Mouse (Mus musculus) kidney, embryonic 16.5 days (tissue): ENCODE data around the gene 4930486L24Rik. TPM values are rescaled to one million over a fixed set of nuclear protein-coding genes. Genes with fewer than 3 reads are reported as not detected.

Experiments
- ATAC-seq: fragments of 200-750 bp; cut with Nextera tagmentation; 2 replicates; pipeline ENCODE4 v1.8.0; 2017; ENCODE audit warnings: moderate TSS enrichment; ENCODE audit not compliant: low FRiP score, low TSS enrichment
- H3K27ac ChIP-seq: fragments of 300-500 bp; sonication (generic); 2 replicates; pipeline ENCODE4 v1.5.1; 2014; ENCODE audit warnings: low read length
- H3K27me3 ChIP-seq: fragments of 300-500 bp; sonication (generic); 2 replicates; pipeline ENCODE4 v1.6.1; 2014; ENCODE audit warnings: low read length, control low read depth, mixed read lengths; ENCODE audit not compliant: insufficient read depth
- H3K36me3 ChIP-seq: fragments of 300-500 bp; sonication (generic); 2 replicates; pipeline ENCODE4 v1.6.1; 2014; ENCODE audit warnings: low read length, control low read depth, mixed read lengths; ENCODE audit not compliant: insufficient read depth
- H3K4me1 ChIP-seq: fragments of 300-500 bp; sonication (generic); 2 replicates; pipeline ENCODE4 v1.6.1; 2014; ENCODE audit warnings: low read length, control low read depth, mixed read lengths; ENCODE audit not compliant: insufficient read depth
- H3K4me2 ChIP-seq: fragments of 300-500 bp; sonication (generic); replicated peaks from 2 replicates; pipeline ENCODE4 v1.6.1; 2014; ENCODE audit warnings: low read depth, low read length
- H3K4me3 ChIP-seq: fragments of 300-500 bp; sonication (generic); 2 replicates; pipeline ENCODE4 v1.5.1; 2014; ENCODE audit warnings: mild to moderate bottlenecking, low read length
- H3K9ac ChIP-seq: fragments of 300-500 bp; sonication (generic); replicated peaks from 2 replicates; pipeline ENCODE4 v1.6.1; 2014; ENCODE audit warnings: low read length
- H3K9me3 ChIP-seq: fragments of 300-500 bp; sonication (generic); 2 replicates; pipeline ENCODE4 v1.6.1; 2016; ENCODE audit warnings: low read length, control low read depth
- WGBS: fragments of 180-500 bp; shearing (Covaris S2); extraction: QIAGEN DNeasy Blood & Tissue Kit; methylation state at CpG from one replicate; pipeline ENCODE4 v1.1.7; 2014; 5-methylcytosine and 5-hydroxymethylcytosine counted together
- polyA plus RNA-seq: library from polyadenylated mRNA; unstranded; fragments of >200 nt; fragmentation: Nextera tagmentation; extraction: Ambion mirVana; gene quantifications from 2 replicates; pipeline ENCODE4 v1.2.1, GENCODE M21; 2015

4930486L24Rik gene
- polyA plus RNA-seq, 1 experiment from 2014 or later = 0.14 TPM

DNA sequence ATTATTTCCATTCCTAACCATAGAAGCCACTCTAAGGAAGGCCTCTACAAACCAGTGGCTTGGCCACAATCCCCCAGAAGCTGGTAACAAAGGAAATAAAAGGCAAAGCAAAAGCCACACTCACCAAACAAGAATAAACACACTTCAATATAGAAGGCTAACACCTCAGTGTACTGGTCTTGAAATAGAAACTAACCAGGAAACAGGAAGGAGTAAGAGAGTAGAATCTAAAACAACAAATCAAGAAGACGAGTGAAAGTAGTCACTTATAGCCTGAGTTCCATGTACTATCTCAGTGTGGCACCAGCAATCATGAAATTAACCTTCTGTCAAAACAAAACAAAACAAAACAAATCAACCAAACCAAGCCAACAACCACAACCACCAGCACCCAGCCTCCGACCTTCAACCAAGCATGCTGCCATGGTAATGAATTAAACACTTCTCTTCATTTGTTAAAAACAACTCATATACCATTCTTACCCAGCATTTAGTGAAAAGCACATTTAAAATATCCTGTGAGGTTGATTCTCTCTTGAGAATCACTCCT is 24.8 kb downstream of the 4930486L24Rik start:
- ATAC-seq = no peak
- WGBS = 72% methylated on average over 2 of the region's 2 CpGs

DNA sequence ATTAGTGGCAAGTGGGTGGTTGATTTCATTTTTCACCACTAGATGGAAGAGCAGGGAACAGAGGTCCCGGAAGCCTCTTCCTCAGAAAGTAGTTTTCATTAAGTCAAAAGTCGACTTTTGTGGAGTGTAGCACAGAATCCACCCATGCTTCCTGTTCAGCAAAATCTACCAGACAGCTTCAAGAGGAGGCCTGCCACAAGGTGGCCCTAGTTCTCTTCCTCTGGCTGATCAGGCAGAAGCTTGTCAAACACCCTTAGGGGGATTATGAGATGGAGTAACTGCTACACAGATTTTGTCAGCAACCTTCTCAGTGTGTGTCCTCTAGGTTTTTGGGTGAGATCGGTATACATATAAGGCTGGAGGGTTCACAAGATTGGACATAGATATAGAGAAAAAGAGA is 38.2 kb downstream of the 4930486L24Rik start:
- Histone ChIP-seq H3K27ac (no peak overlapping the region), H3K36me3 (no peaks in the 10 kb centered on the region), H3K4me3 (no peak overlapping the region), H3K9me3 (no peaks in the 10 kb centered on the region), H3K4me2 (no peak overlapping the region), H3K9ac (no peak overlapping the region), H3K27me3 (no peaks in the 10 kb centered on the region), H3K4me1 (no peaks in the 10 kb centered on the region)
- ATAC-seq = no peak
- WGBS = 61% methylated on average over 3 of the region's 3 CpGs

More for the DNA sequence above, 24.8 kb downstream of the 4930486L24Rik start:
- Histone ChIP-seq H3K4me2 (no peak overlapping the region), H3K27me3 (no peaks in the 10 kb centered on the region), H3K4me3 (no peak overlapping the region), H3K27ac (no peak overlapping the region), H3K9ac (no peak overlapping the region), H3K9me3 (no peaks in the 10 kb centered on the region), H3K4me1 (no peaks in the 10 kb centered on the region), H3K36me3 (no peaks in the 10 kb centered on the region)

DNA sequence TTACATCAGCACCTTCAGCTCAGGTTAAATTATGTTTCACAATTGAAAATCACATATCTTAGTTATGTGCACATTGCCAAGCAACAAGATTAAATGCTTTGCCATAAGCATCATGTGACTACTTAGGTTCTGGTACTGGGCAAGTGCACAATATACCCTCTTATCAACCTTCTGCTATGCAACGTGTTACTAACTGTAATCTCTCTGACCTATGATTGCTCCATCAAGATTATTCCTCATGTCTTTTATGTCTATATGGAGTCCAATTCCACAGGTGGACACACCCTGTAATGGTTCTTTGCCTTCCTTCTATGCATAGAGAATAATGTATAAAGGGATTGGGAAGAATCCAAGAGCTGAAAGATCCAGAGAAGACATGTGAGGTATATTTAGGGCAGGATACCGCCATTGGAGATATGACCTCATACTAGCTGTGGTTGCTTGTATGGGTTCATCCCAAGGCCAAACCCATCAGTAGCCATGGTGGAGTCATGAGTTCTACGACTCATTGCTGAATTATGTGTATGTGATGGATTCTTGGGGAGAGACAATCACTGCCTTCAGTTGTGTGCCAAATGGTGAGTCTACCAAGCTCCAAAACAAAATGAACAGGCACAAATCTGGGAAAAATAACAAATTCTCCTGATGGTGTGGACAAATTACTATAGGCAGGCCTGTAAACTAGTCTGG is 43.6 kb downstream of the 4930486L24Rik start:
- Histone ChIP-seq H3K4me1 (no peaks in the 10 kb centered on the region), H3K27me3 (no peaks in the 10 kb centered on the region), H3K9me3 (no peaks in the 10 kb centered on the region), H3K36me3 (no peaks in the 10 kb centered on the region), H3K27ac (no peak overlapping the region), H3K4me3 (no peak overlapping the region), H3K4me2 (no peak overlapping the region), H3K9ac (no peak overlapping the region)
- no peak for ATAC-seq
- WGBS = 62% methylated on average over 3 of the region's 3 CpGs

DNA sequence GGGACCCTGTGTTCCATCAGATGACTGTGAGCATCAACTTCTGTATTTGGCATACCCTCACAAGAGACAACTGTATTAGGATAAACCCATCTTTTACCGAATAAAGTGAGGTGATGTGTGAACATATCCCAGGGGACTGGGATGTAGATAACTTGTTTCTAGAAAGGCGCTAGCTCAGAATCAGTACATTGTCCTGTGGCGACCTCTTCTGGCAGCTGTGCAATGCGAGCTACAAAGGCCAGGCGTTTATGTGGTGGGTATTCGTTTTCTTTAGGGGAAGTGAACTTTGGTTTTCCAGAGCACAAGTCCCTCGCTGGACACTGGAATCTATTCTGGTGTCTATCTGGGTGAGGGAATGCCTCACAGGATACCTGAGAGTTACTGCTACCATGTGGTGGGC is 44.8 kb downstream of the 4930486L24Rik start:
- no peak overlapping the region for H3K9ac ChIP-seq
- H3K4me1 ChIP-seq = no peaks in the 10 kb centered on the region
- H3K4me2 ChIP-seq = no peak overlapping the region
- no peak for ATAC-seq
- H3K4me3 ChIP-seq = no peak overlapping the region
- no peak overlapping the region for H3K27ac ChIP-seq
- no peaks in the 10 kb centered on the region for H3K27me3 ChIP-seq
- H3K36me3 ChIP-seq = no peaks in the 10 kb centered on the region
- WGBS = 10% methylated on average over 7 of the region's 7 CpGs
- H3K9me3 ChIP-seq = no peaks in the 10 kb centered on the region

DNA sequence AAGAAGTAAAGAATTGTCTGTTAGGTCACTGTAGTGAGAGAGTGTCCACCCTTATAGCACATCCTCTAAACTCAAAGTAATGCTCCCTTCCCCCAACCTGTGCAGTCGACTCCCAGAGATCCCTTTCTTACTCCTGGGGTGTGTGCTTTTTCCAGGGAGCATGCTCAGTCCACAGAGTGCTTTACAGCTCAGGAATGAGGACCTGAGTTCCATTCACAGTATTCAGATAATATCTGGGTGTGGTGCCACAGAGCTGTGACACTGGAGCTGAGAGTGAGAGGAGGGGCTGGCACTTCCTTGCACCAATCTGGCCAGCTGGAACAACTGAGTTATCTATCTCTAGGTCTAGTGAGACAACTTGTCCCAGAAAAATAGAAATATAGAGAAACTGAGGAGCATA is 50.6 kb downstream of the 4930486L24Rik start:
- no peak overlapping the region for H3K4me2 ChIP-seq
- H3K9ac ChIP-seq = no peak overlapping the region
- ATAC-seq = no peak
- H3K4me3 ChIP-seq = no peak overlapping the region
- H3K9me3 ChIP-seq = no peaks in the 10 kb centered on the region
- H3K27me3 ChIP-seq = no peaks in the 10 kb centered on the region
- H3K4me1 ChIP-seq = no peaks in the 10 kb centered on the region
- H3K36me3 ChIP-seq = no peaks in the 10 kb centered on the region
- H3K27ac ChIP-seq = no peak overlapping the region
- WGBS = 41% methylated on average over 1 of the region's 1 CpGs

DNA sequence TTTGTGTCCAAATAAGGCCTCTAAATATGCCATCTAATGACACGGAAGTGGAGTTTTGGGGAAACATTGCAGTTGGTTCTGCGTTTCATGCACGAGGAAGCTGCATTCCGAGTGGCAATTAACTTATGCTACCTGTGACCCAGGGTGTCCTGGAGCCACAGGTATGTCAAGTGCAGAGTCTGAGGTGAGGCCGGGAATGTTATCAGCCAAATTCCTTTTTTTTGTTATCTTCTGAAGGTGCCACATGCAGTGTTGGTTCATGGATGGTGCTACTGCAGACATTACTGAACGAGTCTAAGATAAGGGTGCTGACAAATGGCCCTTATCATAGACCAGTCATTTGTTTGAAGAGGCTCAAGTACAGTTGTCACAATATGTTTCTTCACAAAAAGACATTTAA is 51.5 kb downstream of the 4930486L24Rik start:
- Histone ChIP-seq H3K36me3 (no peaks in the 10 kb centered on the region), H3K9ac (no peak overlapping the region), H3K4me1 (no peaks in the 10 kb centered on the region), H3K27ac (no peak overlapping the region), H3K27me3 (no peaks in the 10 kb centered on the region), H3K9me3 (no peaks in the 10 kb centered on the region), H3K4me3 (no peak overlapping the region), H3K4me2 (no peak overlapping the region)
- WGBS = 88% methylated on average over 6 of the region's 6 CpGs
- no peak for ATAC-seq

DNA sequence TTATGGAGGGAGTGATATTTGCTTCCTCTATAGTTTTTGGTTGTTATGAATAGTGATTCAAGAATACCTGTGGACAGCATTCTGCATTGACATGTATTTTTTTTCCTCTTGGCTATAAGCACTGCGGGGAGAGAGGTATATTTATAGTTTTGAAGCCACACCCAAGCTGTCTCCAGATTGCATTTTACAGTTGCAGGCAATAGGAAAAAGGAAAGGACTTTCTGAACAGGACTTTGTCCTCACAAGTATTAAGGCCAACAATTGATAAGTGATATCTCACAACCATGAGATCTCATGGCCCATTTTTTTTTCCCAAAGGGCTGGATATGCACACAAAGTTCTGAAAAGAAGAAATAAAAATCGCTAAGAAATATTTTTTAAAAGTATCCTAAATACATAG is 54.6 kb downstream of the 4930486L24Rik start:
- Histone ChIP-seq H3K9me3 (no peaks in the 10 kb centered on the region), H3K4me1 (no peaks in the 10 kb centered on the region), H3K4me2 (no peak overlapping the region), H3K27me3 (no peaks in the 10 kb centered on the region), H3K36me3 (no peaks in the 10 kb centered on the region), H3K4me3 (no peak overlapping the region), H3K27ac (no peak overlapping the region), H3K9ac (no peak overlapping the region)
- 53% methylated on average over 2 of the region's 2 CpGs for WGBS
- no peak for ATAC-seq

DNA sequence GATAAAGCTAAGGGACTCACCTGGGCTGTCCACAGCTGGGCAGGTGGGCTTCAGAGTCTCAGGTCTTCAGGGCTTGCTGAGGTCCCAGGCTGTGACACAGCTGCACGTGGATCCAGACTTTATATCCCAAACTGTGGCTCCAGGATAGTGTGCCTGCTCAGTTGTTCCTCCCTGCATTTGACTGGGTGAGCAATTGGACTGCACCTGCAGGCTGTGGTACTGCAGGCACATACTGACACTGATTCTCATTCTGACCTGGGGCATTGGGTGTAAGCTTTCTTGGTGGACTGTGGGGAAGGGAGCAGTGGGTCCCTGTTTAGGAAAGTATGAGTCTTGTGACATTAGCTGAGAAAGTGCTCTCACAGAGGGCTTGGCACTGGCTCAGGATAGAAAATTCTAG is 61.5 kb downstream of the 4930486L24Rik start, which contains the start of gene Ctsll3:
Ctsll3 (minus strand) TSS at position 101 of the 400 bp plus-strand sequence.
- H3K4me2 ChIP-seq = no peak within 1 kb of the TSS
- H3K27me3 ChIP-seq = no peaks in the 10 kb centered on the region
- no peaks in the 10 kb centered on the region for H3K4me1 ChIP-seq
- ATAC-seq = no peak
- no peak within 1 kb of the TSS for H3K4me3 ChIP-seq
- no peaks in the 10 kb centered on the region for H3K36me3 ChIP-seq
- H3K9ac ChIP-seq = no peak within 1 kb of the TSS
- H3K27ac ChIP-seq = no peak within 1 kb of the TSS
- H3K9me3 ChIP-seq = no peaks in the 10 kb centered on the region
- WGBS = 50% methylated on average over 1 of the region's 1 CpGs
